Mouse (Mus musculus) midbrain, embryonic 12.5 days (tissue): ENCODE data around the gene Slc5a7. TPM values are rescaled to one million over a fixed set of nuclear protein-coding genes. Genes with fewer than 3 reads are reported as not detected.

Experiments
- ATAC-seq: fragments of 200-750 bp; cut with Nextera tagmentation; 2 replicates; pipeline ENCODE4 v1.8.0; 2017; ENCODE audit warnings: low read depth, moderate TSS enrichment, moderate library complexity; ENCODE audit not compliant: low FRiP score
- H3K27ac ChIP-seq: fragments of 300-500 bp; sonication (generic); replicated peaks from 2 replicates; pipeline ENCODE4 v1.5.1; 2016; ENCODE audit warnings: mild to moderate bottlenecking
- H3K27me3 ChIP-seq: fragments of 300-500 bp; sonication (generic); 2 replicates; pipeline ENCODE4 v1.6.1; 2016; ENCODE audit warnings: mild to moderate bottlenecking
- H3K36me3 ChIP-seq: fragments of 300-500 bp; sonication (generic); 2 replicates; pipeline ENCODE4 v1.6.1; 2016
- H3K4me1 ChIP-seq: fragments of 300-500 bp; sonication (generic); 2 replicates; pipeline ENCODE4 v1.6.1; 2016
- H3K4me2 ChIP-seq: fragments of 300-500 bp; sonication (generic); replicated peaks from 2 replicates; pipeline ENCODE4 v1.6.1; 2016; ENCODE audit warnings: mild to moderate bottlenecking, moderate library complexity
- H3K4me3 ChIP-seq: fragments of 300-500 bp; sonication (generic); 2 replicates; pipeline ENCODE4 v1.5.1; 2016; ENCODE audit warnings: mild to moderate bottlenecking
- H3K9ac ChIP-seq: fragments of 300-500 bp; sonication (generic); replicated peaks from 2 replicates; pipeline ENCODE4 v1.6.1; 2016; ENCODE audit warnings: mild to moderate bottlenecking, moderate library complexity
- H3K9me3 ChIP-seq: fragments of 300-500 bp; sonication (generic); 2 replicates; pipeline ENCODE4 v1.6.1; 2016; ENCODE audit warnings: mild to moderate bottlenecking
- WGBS: fragments of 180-500 bp; shearing (Covaris S2); methylation state at CpG from one replicate; pipeline ENCODE4 v1.1.7; 2016; 5-methylcytosine and 5-hydroxymethylcytosine counted together
- polyA plus RNA-seq: library from polyadenylated mRNA; unstranded; fragments of >200 nt; fragmentation: Nextera tagmentation; extraction: Ambion mirVana; gene quantifications from 2 replicates; pipeline ENCODE4 v1.2.1, GENCODE M21; 2016

Gene Slc5a7
- 1.6 and 2.6 TPM in 2 replicates for polyA plus RNA-seq

GRCm38 (mm10) chr17:54298934-54299333 lies at the start of gene Slc5a7:
Gene Slc5a7 (minus strand): TSS chr17:54299034.
- Histone ChIP-seq H3K4me2 (peak within 1 kb of the TSS; percentile 79), H3K9ac (peak within 1 kb of the TSS; percentile 52), H3K36me3 (no peaks in the 10 kb centered on the region), H3K4me3 (peak within 1 kb of the TSS; percentile 44), H3K4me1 (peaks cover 6% of the 10 kb centered on the region; the same call in 1 of the 2 replicates), H3K27me3 (peaks cover 31% of the 10 kb centered on the region), H3K27ac (no peak within 1 kb of the TSS), H3K9me3 (no peaks in the 10 kb centered on the region)
- WGBS, result 47% methylated on average over 1 of the region's 1 CpGs
- no peak for ATAC-seq

GRCm38 (mm10) chr17:54347672-54348071 lies 48.8 kb upstream of the Slc5a7 start:
- no peaks in the 10 kb centered on the region for H3K27me3 ChIP-seq
- no peak for ATAC-seq
- no peak overlapping the region for H3K27ac ChIP-seq
- H3K4me2 ChIP-seq, result no peak overlapping the region
- no peaks in the 10 kb centered on the region for H3K36me3 ChIP-seq
- no peaks in the 10 kb centered on the region for H3K9me3 ChIP-seq
- no peak overlapping the region for H3K9ac ChIP-seq
- H3K4me3 ChIP-seq, result no peak overlapping the region
- no peaks in the 10 kb centered on the region for H3K4me1 ChIP-seq
- 86% methylated on average over 8 of the region's 8 CpGs for WGBS

GRCm38 (mm10) chr17:54343395-54343794 lies 44.6 kb upstream of the Slc5a7 start:
- peak; percentile 16; the same call in 1 of the 2 replicates for ATAC-seq
- no peak overlapping the region for H3K4me2 ChIP-seq
- H3K27me3 ChIP-seq, result no peaks in the 10 kb centered on the region
- H3K4me3 ChIP-seq, result no peak overlapping the region
- 33% methylated on average over 4 of the region's 4 CpGs for WGBS
- no peaks in the 10 kb centered on the region for H3K9me3 ChIP-seq
- H3K36me3 ChIP-seq, result no peaks in the 10 kb centered on the region
- H3K4me1 ChIP-seq, result no peaks in the 10 kb centered on the region
- H3K27ac ChIP-seq, result no peak overlapping the region
- H3K9ac ChIP-seq, result no peak overlapping the region

- no peak overlapping the region for H3K27ac ChIP-seq
- H3K9me3 ChIP-seq, result no peaks in the 10 kb centered on the region
- peaks cover 6% of the 10 kb centered on the region; the same call in 1 of the 2 replicates for H3K4me1 ChIP-seq
- peaks cover 27% of the 10 kb centered on the region for H3K27me3 ChIP-seq
- peak overlapping the region; percentile 79 for H3K4me2 ChIP-seq
- peak overlapping the region; percentile 52 for H3K9ac ChIP-seq
- peak; percentile 81 for ATAC-seq
- H3K36me3 ChIP-seq, result no peaks in the 10 kb centered on the region
- 1% methylated on average over 37 of the region's 37 CpGs for WGBS
- H3K4me3 ChIP-seq, result peak overlapping the region; percentile 44
These were observed 456 bp downstream of the Slc5a7 start for GRCm38 (mm10) chr17:54298232-54298924.

GRCm38 (mm10) chr17:54250783-54251182 lies 48.1 kb downstream of the Slc5a7 start:
- Histone ChIP-seq H3K4me3 (no peak overlapping the region), H3K9ac (no peak overlapping the region), H3K27ac (no peak overlapping the region), H3K4me1 (no peaks in the 10 kb centered on the region), H3K36me3 (no peaks in the 10 kb centered on the region), H3K9me3 (no peaks in the 10 kb centered on the region), H3K4me2 (no peak overlapping the region), H3K27me3 (no peaks in the 10 kb centered on the region)
- no peak for ATAC-seq

- Histone ChIP-seq H3K9ac (no peak overlapping the region), H3K4me3 (no peak overlapping the region), H3K9me3 (no peaks in the 10 kb centered on the region), H3K27ac (no peak overlapping the region), H3K27me3 (no peaks in the 10 kb centered on the region), H3K4me1 (no peaks in the 10 kb centered on the region), H3K4me2 (no peak overlapping the region), H3K36me3 (no peaks in the 10 kb centered on the region)
- ATAC-seq, result no peak
These were observed 55.1 kb downstream of the Slc5a7 start for GRCm38 (mm10) chr17:54243650-54244300.

GRCm38 (mm10) chr17:54239435-54239834 lies 59.4 kb downstream of the Slc5a7 start:
- ATAC-seq, result no peak
- WGBS, result 78% methylated on average over 8 of the region's 8 CpGs
- no peak overlapping the region for H3K27ac ChIP-seq
- H3K4me3 ChIP-seq, result no peak overlapping the region
- no peak overlapping the region for H3K4me2 ChIP-seq
- no peak overlapping the region for H3K9ac ChIP-seq
- no peaks in the 10 kb centered on the region for H3K36me3 ChIP-seq
- no peaks in the 10 kb centered on the region for H3K9me3 ChIP-seq
- no peaks in the 10 kb centered on the region for H3K27me3 ChIP-seq
- H3K4me1 ChIP-seq, result no peaks in the 10 kb centered on the region
